8 mouse cellular contexts compared by ENCODE assay signal in the genomic region with DNA sequence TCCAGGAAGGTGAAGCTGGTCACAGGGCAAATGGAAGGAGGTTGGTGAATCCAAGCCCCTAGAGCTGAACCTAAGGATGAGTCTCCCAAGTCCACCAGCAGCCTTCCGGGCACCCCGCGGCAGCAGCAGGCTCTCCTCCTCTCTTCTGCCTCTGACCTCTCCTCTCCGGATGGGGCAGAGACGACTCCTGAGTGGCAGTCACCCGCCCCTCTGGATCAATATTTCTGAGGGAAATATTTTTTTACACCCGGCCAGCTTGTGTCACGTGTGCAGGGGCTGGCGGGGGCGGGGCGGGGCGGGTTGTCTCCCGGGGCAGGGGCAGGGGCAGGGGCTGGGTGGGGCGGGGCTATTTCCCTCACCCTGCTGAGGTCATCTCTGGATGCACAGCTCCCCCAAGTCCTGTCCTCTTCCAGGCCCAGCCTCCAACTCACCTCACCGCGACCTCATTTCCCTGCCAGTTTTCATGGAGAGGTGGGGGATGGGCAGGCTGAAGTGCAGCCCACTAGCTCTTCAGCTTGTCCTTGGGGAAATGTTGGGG. TPM values are rescaled to one million over a fixed set of nuclear protein-coding genes. Genes with fewer than 3 reads are reported as not detected.
DNase-seq lines count a peak whose midpoint lies in the region; ATAC-seq and TF ChIP-seq lines count a peak whose summit lies in the region.

No protein-coding gene starts in this region.

- H3K27me3 ChIP-seq in lung, embryonic 14.5 days (ENCODE audit: insufficient read depth, low read length): no peaks in the 10 kb centered on the region
- H3K27me3 ChIP-seq in lung, postnatal 0 days (replicated peaks; ENCODE audit: insufficient read depth, low read length): no peaks in the 10 kb centered on the region
- H3K27me3 ChIP-seq in stomach, embryonic 16.5 days (ENCODE audit: control insufficient read depth, insufficient read depth, low read length): no peaks in the 10 kb centered on the region

- H3K9me3 ChIP-seq in lung, embryonic 14.5 days (ENCODE audit: low read depth, low read length): no peaks in the 10 kb centered on the region
- H3K9me3 ChIP-seq in lung, postnatal 0 days (ENCODE audit: low read length): no peaks in the 10 kb centered on the region
- no peaks in the 10 kb centered on the region for H3K9me3 ChIP-seq in stomach, embryonic 16.5 days (replicated peaks; ENCODE audit: control insufficient read depth, low read length)

- H3K9ac ChIP-seq in lung, embryonic 14.5 days: no peak overlapping the region; the same call in 1 of the 2 replicates
- 0 out of 2 replicates have a peak overlapping the region, but pooled peaks have one; percentile 8 for H3K9ac ChIP-seq in lung, postnatal 0 days (replicated peaks; ENCODE audit: low read depth)
- 0 out of 2 replicates have a peak overlapping the region, but pooled peaks have one; percentile 28 for H3K9ac ChIP-seq in stomach, embryonic 16.5 days (ENCODE audit: low read length)

- H3K4me2 ChIP-seq in lung, embryonic 14.5 days: peak overlapping the region; percentile 58
- H3K4me2 ChIP-seq in lung, postnatal 0 days (replicated peaks; ENCODE audit: low read depth, low read length): peak overlapping the region; percentile 44
- peak overlapping the region; percentile 50 for H3K4me2 ChIP-seq in stomach, embryonic 16.5 days (ENCODE audit: low read depth, low read length)

- no peak for TF ChIP-seq POLR2A in lung, adult 2 months (IDR thresholded peaks at IDR 0.05; ENCODE audit: borderline replicate concordance, extremely low read depth, low read depth, low read length)

- no peak for TF ChIP-seq EP300 in lung, postnatal 0 days (IDR thresholded peaks at IDR 0.05)

- peak overlapping the region; percentile 37 for H3K27ac ChIP-seq in lung, embryonic 14.5 days (ENCODE audit: low read depth)
- no peak overlapping the region for H3K27ac ChIP-seq in lung, postnatal 0 days (ENCODE audit: low read length)
- no peak overlapping the region for H3K27ac ChIP-seq in stomach, embryonic 16.5 days (ENCODE audit: low read length)

- no peak for TF ChIP-seq CTCF in lung, embryonic 14.5 days (IDR thresholded peaks at IDR 0.05; ENCODE audit: low read depth)
- TF ChIP-seq CTCF in lung, adult 2 months (IDR thresholded peaks at IDR 0.05; ENCODE audit: insufficient read depth, low read length): no peak
- TF ChIP-seq CTCF in lung, postnatal 0 days (IDR thresholded peaks at IDR 0.05): no peak

- no peaks in the 10 kb centered on the region for H3K36me3 ChIP-seq in lung, embryonic 14.5 days (ENCODE audit: insufficient read depth)
- no peaks in the 10 kb centered on the region for H3K36me3 ChIP-seq in lung, postnatal 0 days (ENCODE audit: insufficient read depth, low read length)
- H3K36me3 ChIP-seq in stomach, embryonic 16.5 days (ENCODE audit: control insufficient read depth, insufficient read depth, low read length): no peaks in the 10 kb centered on the region

- peak; percentile 83 for DNase-seq in lung, embryonic 14.5 days
- no peak for DNase-seq in lung, adult 2 months
- DNase-seq in heart, adult 18-20 months: peak; percentile 62 to 68
- peak; percentile 21 for DNase-seq in kidney, adult 11 months
- DNase-seq in lung, postnatal 0 days (ENCODE audit: low spot score): peak; percentile 40
- DNase-seq in left cerebral cortex, adult 11 months (ENCODE audit: low spot score): no peak
- no peak for DNase-seq in right cerebral cortex, postnatal 25 days

- ATAC-seq in lung, embryonic 14.5 days (ENCODE audit: insufficient read depth): peak; percentile 88
- ATAC-seq in lung, postnatal 0 days: peak; percentile 63
- ATAC-seq in stomach, embryonic 16.5 days (ENCODE audit: insufficient read depth, low FRiP score): peak; percentile 84; the same call in 1 of the 2 replicates

- peaks cover 7% of the 10 kb centered on the region; the same call in 1 of the 2 replicates for H3K4me1 ChIP-seq in lung, embryonic 14.5 days (ENCODE audit: insufficient read depth)
- no peaks in the 10 kb centered on the region for H3K4me1 ChIP-seq in lung, adult 2 months (ENCODE audit: control insufficient read depth, insufficient read depth, low read length)
- H3K4me1 ChIP-seq in lung, postnatal 0 days (ENCODE audit: insufficient read depth, low read depth, low read length): no peaks in the 10 kb centered on the region; the same call in 1 of the 2 replicates
- peaks cover 11% of the 10 kb centered on the region for H3K4me1 ChIP-seq in stomach, embryonic 16.5 days (ENCODE audit: control insufficient read depth, insufficient read depth, low read length)

- H3K4me3 ChIP-seq in lung, embryonic 14.5 days (ENCODE audit: low read depth, low read length): peak overlapping the region; percentile 20
- no peak overlapping the region for H3K4me3 ChIP-seq in lung, adult 2 months (replicated peaks; ENCODE audit: extremely low read depth, low read depth, low read length)
- H3K4me3 ChIP-seq in lung, postnatal 0 days (ENCODE audit: low read depth, low read length): no peak overlapping the region; the same call in 1 of the 2 replicates
- peak overlapping the region; percentile 20; the same call in 1 of the 2 replicates for H3K4me3 ChIP-seq in stomach, embryonic 16.5 days (replicated peaks; ENCODE audit: low read length)

- 2% methylated on average over 16 of the region's 16 CpGs for WGBS in lung, embryonic 14.5 days
- 5% methylated on average over 16 of the region's 16 CpGs for WGBS in lung, adult 2 months
- WGBS in lung, postnatal 0 days: 2% methylated on average over 14 of the region's 16 CpGs
- WGBS in stomach, embryonic 16.5 days: 1% methylated on average over 13 of the region's 16 CpGs

RNA-seq across cellular contexts. Expression of gene Lrfn2, which starts 28.1 kb away (rescaled TPM):
- polyA plus RNA-seq in lung, embryonic 14.5 days (2014; fragmentation: Nextera tagmentation; extraction: Ambion mirVana): 0.39 and 0.42 TPM in 2 replicates
- not detected in 2 replicates for polyA plus RNA-seq in lung, adult 2 months (2012; rRNA removed)
- total RNA-seq in heart, adult 18-20 months (2021): under 1 TPM; 0.32 to 0.33 TPM
- polyA plus RNA-seq in lung, postnatal 0 days (2015; fragmentation: Nextera tagmentation; extraction: Ambion mirVana): 0.04 TPM in 2 replicates
- polyA plus RNA-seq in stomach, embryonic 16.5 days (2015; fragmentation: Nextera tagmentation; extraction: Ambion mirVana): 0.40 and 1.0 TPM in 2 replicates

Comparison
In these comparisons a context has a peak if more than half of its experiments do, and no peak if none do; other contexts are left out.
1. DNase-seq: peak in lung, embryonic 14.5 days (single experiment), heart, adult 18-20 months (2 of 2), kidney, adult 11 months (single experiment) and lung, postnatal 0 days (single experiment); none in lung, adult 2 months (single experiment), left cerebral cortex, adult 11 months (single experiment) and right cerebral cortex, postnatal 25 days (single experiment).
2. H3K4me3 ChIP-seq: peak in lung, embryonic 14.5 days (single experiment) and stomach, embryonic 16.5 days (single experiment); none in lung, adult 2 months (single experiment) and lung, postnatal 0 days (single experiment).
3. Peak in every context shown above with its lines, with median percentiles within 50 percentile points of each other: ATAC-seq and H3K4me2 ChIP-seq.